Mouse (Mus musculus): ENCODE measurements at regions not wholly inside any gene's neighbourhood (a gene's known extent, or its start where the extent isn't known, plus 50 kb on each side); places are given as distances from the start of the nearest gene placed in this dataset.

- ATAC-seq (ENCODE audit: low FRiP score, low TSS enrichment), result 0 out of 2 replicates have a peak, but pooled peaks have one; percentile 35
- Histone ChIP-seq H3K36me3 (ENCODE audit: control insufficient read depth, insufficient read depth, low read length) (no peaks in the 10 kb centered on the region), H3K9ac (ENCODE audit: low read depth, low read length) (no peak overlapping the region), H3K4me1 (ENCODE audit: control insufficient read depth, insufficient read depth, low read length) (no peaks in the 10 kb centered on the region), H3K27ac (ENCODE audit: low read depth, low read length) (no peak overlapping the region), H3K9me3 (ENCODE audit: control insufficient read depth, low read length) (no peaks in the 10 kb centered on the region), H3K4me3 (ENCODE audit: low read length) (no peak overlapping the region), H3K27me3 (ENCODE audit: control insufficient read depth, insufficient read depth, low read length) (no peaks in the 10 kb centered on the region), H3K4me2 (replicated peaks; ENCODE audit: low read depth, low read length) (no peak overlapping the region)
These were observed 359.4 kb downstream of the Ins1 start for GRCm38 (mm10) chr19:52623496-52623895.

- no peak overlapping the region for H3K9ac ChIP-seq (ENCODE audit: low read depth, low read length)
- H3K9me3 ChIP-seq (ENCODE audit: control insufficient read depth, low read length), result no peaks in the 10 kb centered on the region
- H3K4me3 ChIP-seq (ENCODE audit: low read length), result no peak overlapping the region
- WGBS, result 91% methylated on average over 5 of the region's 5 CpGs
- H3K27me3 ChIP-seq (ENCODE audit: control insufficient read depth, insufficient read depth, low read length), result no peaks in the 10 kb centered on the region
- H3K4me2 ChIP-seq (replicated peaks; ENCODE audit: low read depth, low read length), result no peak overlapping the region
- H3K27ac ChIP-seq (ENCODE audit: low read depth, low read length), result no peak overlapping the region
- ATAC-seq (ENCODE audit: low FRiP score, low TSS enrichment), result no peak
- no peaks in the 10 kb centered on the region for H3K4me1 ChIP-seq (ENCODE audit: control insufficient read depth, insufficient read depth, low read length)
- H3K36me3 ChIP-seq (ENCODE audit: control insufficient read depth, insufficient read depth, low read length), result no peaks in the 10 kb centered on the region
These were observed 349.3 kb downstream of the Ins1 start for GRCm38 (mm10) chr19:52613353-52613752.

GRCm38 (mm10) chr19:52606859-52607258 lies 342.8 kb downstream of the Ins1 start:
- no peak for ATAC-seq (ENCODE audit: low FRiP score, low TSS enrichment)
- no peak overlapping the region for H3K4me2 ChIP-seq (replicated peaks; ENCODE audit: low read depth, low read length)
- 68% methylated on average over 3 of the region's 3 CpGs for WGBS
- H3K9ac ChIP-seq (ENCODE audit: low read depth, low read length), result no peak overlapping the region
- no peaks in the 10 kb centered on the region for H3K27me3 ChIP-seq (ENCODE audit: control insufficient read depth, insufficient read depth, low read length)
- no peak overlapping the region for H3K4me3 ChIP-seq (ENCODE audit: low read length)
- H3K36me3 ChIP-seq (ENCODE audit: control insufficient read depth, insufficient read depth, low read length), result no peaks in the 10 kb centered on the region
- no peak overlapping the region for H3K27ac ChIP-seq (ENCODE audit: low read depth, low read length)
- no peaks in the 10 kb centered on the region for H3K9me3 ChIP-seq (ENCODE audit: control insufficient read depth, low read length)
- H3K4me1 ChIP-seq (ENCODE audit: control insufficient read depth, insufficient read depth, low read length), result no peaks in the 10 kb centered on the region

- no peak overlapping the region for H3K9ac ChIP-seq (ENCODE audit: low read depth, low read length)
- no peaks in the 10 kb centered on the region for H3K36me3 ChIP-seq (ENCODE audit: control insufficient read depth, insufficient read depth, low read length)
- H3K27ac ChIP-seq (ENCODE audit: low read depth, low read length), result no peak overlapping the region
- no peaks in the 10 kb centered on the region for H3K9me3 ChIP-seq (ENCODE audit: control insufficient read depth, low read length)
- ATAC-seq (ENCODE audit: low FRiP score, low TSS enrichment), result no peak
- H3K4me1 ChIP-seq (ENCODE audit: control insufficient read depth, insufficient read depth, low read length), result no peaks in the 10 kb centered on the region
- H3K4me3 ChIP-seq (ENCODE audit: low read length), result no peak overlapping the region
- H3K4me2 ChIP-seq (replicated peaks; ENCODE audit: low read depth, low read length), result no peak overlapping the region
- WGBS, result 56% methylated on average over 3 of the region's 3 CpGs
- H3K27me3 ChIP-seq (ENCODE audit: control insufficient read depth, insufficient read depth, low read length), result no peaks in the 10 kb centered on the region
These were observed 336.3 kb downstream of the Ins1 start for GRCm38 (mm10) chr19:52600410-52600809.

GRCm38 (mm10) chr19:52565401-52565800 lies 301.3 kb downstream of the Ins1 start:
- no peaks in the 10 kb centered on the region for H3K36me3 ChIP-seq (ENCODE audit: control insufficient read depth, insufficient read depth, low read length)
- no peak for ATAC-seq (ENCODE audit: low FRiP score, low TSS enrichment)
- no peaks in the 10 kb centered on the region for H3K27me3 ChIP-seq (ENCODE audit: control insufficient read depth, insufficient read depth, low read length)
- 85% methylated on average over 4 of the region's 4 CpGs for WGBS
- no peak overlapping the region for H3K27ac ChIP-seq (ENCODE audit: low read depth, low read length)
- no peaks in the 10 kb centered on the region for H3K9me3 ChIP-seq (ENCODE audit: control insufficient read depth, low read length)
- no peak overlapping the region for H3K4me3 ChIP-seq (ENCODE audit: low read length)
- H3K4me1 ChIP-seq (ENCODE audit: control insufficient read depth, insufficient read depth, low read length), result no peaks in the 10 kb centered on the region
- no peak overlapping the region for H3K9ac ChIP-seq (ENCODE audit: low read depth, low read length)
- H3K4me2 ChIP-seq (replicated peaks; ENCODE audit: low read depth, low read length), result no peak overlapping the region

GRCm38 (mm10) chr19:52534758-52535157 lies 270.7 kb downstream of the Ins1 start:
- no peak for ATAC-seq (ENCODE audit: low FRiP score, low TSS enrichment)
- no peak overlapping the region for H3K27ac ChIP-seq (ENCODE audit: low read depth, low read length)

GRCm38 (mm10) chr19:52525509-52525908 lies 261.4 kb downstream of the Ins1 start:
- no peaks in the 10 kb centered on the region for H3K4me1 ChIP-seq (ENCODE audit: control insufficient read depth, insufficient read depth, low read length)
- no peak overlapping the region for H3K9ac ChIP-seq (ENCODE audit: low read depth, low read length)
- H3K4me2 ChIP-seq (replicated peaks; ENCODE audit: low read depth, low read length), result no peak overlapping the region
- ATAC-seq (ENCODE audit: low FRiP score, low TSS enrichment), result no peak
- no peak overlapping the region for H3K4me3 ChIP-seq (ENCODE audit: low read length)
- WGBS, result 95% methylated on average over 5 of the region's 5 CpGs
- no peaks in the 10 kb centered on the region for H3K27me3 ChIP-seq (ENCODE audit: control insufficient read depth, insufficient read depth, low read length)
- no peaks in the 10 kb centered on the region for H3K36me3 ChIP-seq (ENCODE audit: control insufficient read depth, insufficient read depth, low read length)
- no peak overlapping the region for H3K27ac ChIP-seq (ENCODE audit: low read depth, low read length)
- H3K9me3 ChIP-seq (ENCODE audit: control insufficient read depth, low read length), result no peaks in the 10 kb centered on the region

More at GRCm38 (mm10) chr19:52534758-52535157, 270.7 kb downstream of the Ins1 start:
- Histone ChIP-seq H3K4me1 (ENCODE audit: control insufficient read depth, insufficient read depth, low read length) (no peaks in the 10 kb centered on the region), H3K9me3 (ENCODE audit: control insufficient read depth, low read length) (no peaks in the 10 kb centered on the region), H3K27me3 (ENCODE audit: control insufficient read depth, insufficient read depth, low read length) (no peaks in the 10 kb centered on the region), H3K36me3 (ENCODE audit: control insufficient read depth, insufficient read depth, low read length) (no peaks in the 10 kb centered on the region), H3K4me3 (ENCODE audit: low read length) (no peak overlapping the region), H3K9ac (ENCODE audit: low read depth, low read length) (no peak overlapping the region), H3K4me2 (replicated peaks; ENCODE audit: low read depth, low read length) (no peak overlapping the region)
- whole genome bisulfite sequencing, result 25% methylated on average over 4 of the region's 4 CpGs

GRCm38 (mm10) chr19:52503331-52503730 lies 239.2 kb downstream of the Ins1 start:
- Histone ChIP-seq H3K4me1 (ENCODE audit: control insufficient read depth, insufficient read depth, low read length) (no peaks in the 10 kb centered on the region), H3K4me3 (ENCODE audit: low read length) (no peak overlapping the region), H3K4me2 (replicated peaks; ENCODE audit: low read depth, low read length) (no peak overlapping the region), H3K27me3 (ENCODE audit: control insufficient read depth, insufficient read depth, low read length) (no peaks in the 10 kb centered on the region), H3K9ac (ENCODE audit: low read depth, low read length) (no peak overlapping the region), H3K27ac (ENCODE audit: low read depth, low read length) (no peak overlapping the region), H3K9me3 (ENCODE audit: control insufficient read depth, low read length) (no peaks in the 10 kb centered on the region), H3K36me3 (ENCODE audit: control insufficient read depth, insufficient read depth, low read length) (no peaks in the 10 kb centered on the region)
- 57% methylated on average over 4 of the region's 4 CpGs for WGBS
- ATAC-seq (ENCODE audit: low FRiP score, low TSS enrichment), result no peak
